Mouse (Mus musculus): ENCODE measurements around the gene Fez2. TPM values are rescaled to one million over a fixed set of nuclear protein-coding genes. Genes with fewer than 3 reads are reported as not detected.
A peak's percentile ranks its signal among the peaks of the same experiment; 100 is the strongest.

The Fez2 gene
- polyA plus RNA-seq, 1 experiment from 2014 or later = 56.9 TPM

GRCm38 (mm10) chr17:78453529-78453928, 35.6 kb upstream of the Fez2 start:
- H3K4me3 ChIP-seq (ENCODE audit: control insufficient read depth in 1 of 2, insufficient read depth in 1 of 2, low read depth in 1 of 2, low read length in 2 of 2) = no peak overlapping the region
- no peaks in the 10 kb centered on the region for H3K36me3 ChIP-seq (ENCODE audit: control insufficient read depth, insufficient read depth, low read length)
- no peaks in the 10 kb centered on the region for H3K9me3 ChIP-seq (ENCODE audit: control insufficient read depth, low read length)
- peaks cover 8 to 9% of the 10 kb centered on the region in 2 experiments; a peak in 3 of 4 replicates for H3K4me1 ChIP-seq (ENCODE audit: control insufficient read depth in 2 of 2, insufficient read depth in 2 of 2, low read length in 2 of 2)
- H3K27ac ChIP-seq (replicated peaks in 1 of 2; ENCODE audit: control insufficient read depth in 1 of 2, insufficient read depth in 1 of 2, low read depth in 2 of 2, low read length in 2 of 2) = no peak overlapping the region
- 86% methylated on average over 5 of the region's 5 CpGs for WGBS
- ATAC-seq (ENCODE audit: insufficient number of reproducible peaks, insufficient read depth, low FRiP score, low read depth) = no peak
- no peaks in the 10 kb centered on the region for H3K27me3 ChIP-seq (ENCODE audit: control insufficient read depth, insufficient read depth, low read length)
- H3K4me2 ChIP-seq (ENCODE audit: low read length) = no peak overlapping the region
- H3K9ac ChIP-seq (ENCODE audit: low read length) = no peak overlapping the region

- Histone ChIP-seq H3K4me3 (ENCODE audit: control insufficient read depth in 1 of 2, insufficient read depth in 1 of 2, low read depth in 1 of 2, low read length in 2 of 2) (no peak overlapping the region), H3K9me3 (ENCODE audit: control insufficient read depth, low read length) (no peaks in the 10 kb centered on the region)
Measured at GRCm38 (mm10) chr17:78451886-78452285, 33.9 kb upstream of the Fez2 start.

GRCm38 (mm10) chr17:78451332-78451793, 33.4 kb upstream of the Fez2 start:
- 33% methylated on average over 7 of the region's 7 CpGs for WGBS
- Histone ChIP-seq H3K36me3 (ENCODE audit: control insufficient read depth, insufficient read depth, low read length) (no peaks in the 10 kb centered on the region), H3K4me1 (ENCODE audit: control insufficient read depth in 2 of 2, insufficient read depth in 2 of 2, low read length in 2 of 2) (peaks cover 8 to 9% of the 10 kb centered on the region in 2 experiments; a peak in 3 of 4 replicates), H3K4me2 (ENCODE audit: low read length) (peak overlapping the region; percentile 21; the same call in 1 of the 2 replicates), H3K9me3 (ENCODE audit: control insufficient read depth, low read length) (no peaks in the 10 kb centered on the region), H3K9ac (ENCODE audit: low read length) (no peak overlapping the region), H3K4me3 (ENCODE audit: control insufficient read depth in 1 of 2, insufficient read depth in 1 of 2, low read depth in 1 of 2, low read length in 2 of 2) (no peak overlapping the region), H3K27me3 (ENCODE audit: control insufficient read depth, insufficient read depth, low read length) (no peaks in the 10 kb centered on the region), H3K27ac (replicated peaks in 1 of 2; ENCODE audit: control insufficient read depth in 1 of 2, insufficient read depth in 1 of 2, low read depth in 2 of 2, low read length in 2 of 2) (peak overlapping the region in 1 of 2 experiments; percentile 45; a peak in 1 of 4 replicates)
- peak; percentile 54; the same call in 1 of the 2 replicates for ATAC-seq (ENCODE audit: insufficient number of reproducible peaks, insufficient read depth, low FRiP score, low read depth)

More at GRCm38 (mm10) chr17:78451886-78452285, 33.9 kb upstream of the Fez2 start:
- no peak for ATAC-seq (ENCODE audit: insufficient number of reproducible peaks, insufficient read depth, low FRiP score, low read depth)
- H3K36me3 ChIP-seq (ENCODE audit: control insufficient read depth, insufficient read depth, low read length) = no peaks in the 10 kb centered on the region
- peak overlapping the region in 1 of 2 experiments; percentile 45; a peak in 1 of 4 replicates for H3K27ac ChIP-seq (replicated peaks in 1 of 2; ENCODE audit: control insufficient read depth in 1 of 2, insufficient read depth in 1 of 2, low read depth in 2 of 2, low read length in 2 of 2)
- WGBS = 83% methylated on average over 6 of the region's 6 CpGs
- no peak overlapping the region for H3K9ac ChIP-seq (ENCODE audit: low read length)
- H3K27me3 ChIP-seq (ENCODE audit: control insufficient read depth, insufficient read depth, low read length) = no peaks in the 10 kb centered on the region
- H3K4me2 ChIP-seq (ENCODE audit: low read length) = no peak overlapping the region
- peaks cover 8 to 9% of the 10 kb centered on the region in 2 experiments; a peak in 3 of 4 replicates for H3K4me1 ChIP-seq (ENCODE audit: control insufficient read depth in 2 of 2, insufficient read depth in 2 of 2, low read length in 2 of 2)

GRCm38 (mm10) chr17:78449635-78450197, 31.8 kb upstream of the Fez2 start:
- no peaks in the 10 kb centered on the region for H3K9me3 ChIP-seq (ENCODE audit: control insufficient read depth, low read length)
- no peaks in the 10 kb centered on the region for H3K27me3 ChIP-seq (ENCODE audit: control insufficient read depth, insufficient read depth, low read length)
- ATAC-seq (ENCODE audit: insufficient number of reproducible peaks, insufficient read depth, low FRiP score, low read depth) = no peak
- no peak overlapping the region for H3K4me2 ChIP-seq (ENCODE audit: low read length)
- peaks cover 8 to 9% of the 10 kb centered on the region in 2 experiments; a peak in 3 of 4 replicates for H3K4me1 ChIP-seq (ENCODE audit: control insufficient read depth in 2 of 2, insufficient read depth in 2 of 2, low read length in 2 of 2)
- 70% methylated on average over 13 of the region's 13 CpGs for WGBS
- H3K27ac ChIP-seq (replicated peaks in 1 of 2; ENCODE audit: control insufficient read depth in 1 of 2, insufficient read depth in 1 of 2, low read depth in 2 of 2, low read length in 2 of 2) = no peak overlapping the region
- no peaks in the 10 kb centered on the region for H3K36me3 ChIP-seq (ENCODE audit: control insufficient read depth, insufficient read depth, low read length)
- H3K9ac ChIP-seq (ENCODE audit: low read length) = no peak overlapping the region
- H3K4me3 ChIP-seq (ENCODE audit: control insufficient read depth in 1 of 2, insufficient read depth in 1 of 2, low read depth in 1 of 2, low read length in 2 of 2) = no peak overlapping the region

- no peak for ATAC-seq (ENCODE audit: insufficient number of reproducible peaks, insufficient read depth, low FRiP score, low read depth)
- Histone ChIP-seq H3K27me3 (ENCODE audit: control insufficient read depth, insufficient read depth, low read length) (no peaks in the 10 kb centered on the region), H3K4me3 (ENCODE audit: control insufficient read depth in 1 of 2, insufficient read depth in 1 of 2, low read depth in 1 of 2, low read length in 2 of 2) (no peak overlapping the region), H3K4me1 (ENCODE audit: control insufficient read depth in 2 of 2, insufficient read depth in 2 of 2, low read length in 2 of 2) (peaks cover 0 to 2% of the 10 kb centered on the region in 2 experiments; a peak in 1 of 4 replicates), H3K27ac (replicated peaks in 1 of 2; ENCODE audit: control insufficient read depth in 1 of 2, insufficient read depth in 1 of 2, low read depth in 2 of 2, low read length in 2 of 2) (no peak overlapping the region), H3K4me2 (ENCODE audit: low read length) (no peak overlapping the region), H3K9ac (ENCODE audit: low read length) (no peak overlapping the region), H3K9me3 (ENCODE audit: control insufficient read depth, low read length) (no peaks in the 10 kb centered on the region), H3K36me3 (ENCODE audit: control insufficient read depth, insufficient read depth, low read length) (no peaks in the 10 kb centered on the region)
- WGBS = 61% methylated on average over 7 of the region's 7 CpGs
Measured at GRCm38 (mm10) chr17:78444826-78445225, 26.9 kb upstream of the Fez2 start.

- 94% methylated on average over 2 of the region's 2 CpGs for WGBS
- Histone ChIP-seq H3K9ac (ENCODE audit: low read length) (no peak overlapping the region), H3K4me3 (ENCODE audit: control insufficient read depth in 1 of 2, insufficient read depth in 1 of 2, low read depth in 1 of 2, low read length in 2 of 2) (no peak overlapping the region), H3K27ac (replicated peaks in 1 of 2; ENCODE audit: control insufficient read depth in 1 of 2, insufficient read depth in 1 of 2, low read depth in 2 of 2, low read length in 2 of 2) (no peak overlapping the region), H3K4me2 (ENCODE audit: low read length) (no peak overlapping the region), H3K4me1 (ENCODE audit: control insufficient read depth in 2 of 2, insufficient read depth in 2 of 2, low read length in 2 of 2) (no peaks in the 10 kb centered on the region), H3K27me3 (ENCODE audit: control insufficient read depth, insufficient read depth, low read length) (no peaks in the 10 kb centered on the region), H3K9me3 (ENCODE audit: control insufficient read depth, low read length) (no peaks in the 10 kb centered on the region), H3K36me3 (ENCODE audit: control insufficient read depth, insufficient read depth, low read length) (no peaks in the 10 kb centered on the region)
- ATAC-seq (ENCODE audit: insufficient number of reproducible peaks, insufficient read depth, low FRiP score, low read depth) = no peak
Measured at GRCm38 (mm10) chr17:78440771-78441170, 22.8 kb upstream of the Fez2 start.

- H3K4me3 ChIP-seq (ENCODE audit: control insufficient read depth in 1 of 2, insufficient read depth in 1 of 2, low read depth in 1 of 2, low read length in 2 of 2) = no peak overlapping the region
- no peaks in the 10 kb centered on the region for H3K4me1 ChIP-seq (ENCODE audit: control insufficient read depth in 2 of 2, insufficient read depth in 2 of 2, low read length in 2 of 2)
- H3K36me3 ChIP-seq (ENCODE audit: control insufficient read depth, insufficient read depth, low read length) = no peaks in the 10 kb centered on the region
- H3K27ac ChIP-seq (replicated peaks in 1 of 2; ENCODE audit: control insufficient read depth in 1 of 2, insufficient read depth in 1 of 2, low read depth in 2 of 2, low read length in 2 of 2) = no peak overlapping the region
- WGBS = 88% methylated on average over 4 of the region's 4 CpGs
- no peak for ATAC-seq (ENCODE audit: insufficient number of reproducible peaks, insufficient read depth, low FRiP score, low read depth)
- H3K9me3 ChIP-seq (ENCODE audit: control insufficient read depth, low read length) = no peaks in the 10 kb centered on the region
- H3K27me3 ChIP-seq (ENCODE audit: control insufficient read depth, insufficient read depth, low read length) = no peaks in the 10 kb centered on the region
- no peak overlapping the region for H3K9ac ChIP-seq (ENCODE audit: low read length)
- no peak overlapping the region for H3K4me2 ChIP-seq (ENCODE audit: low read length)
Measured at GRCm38 (mm10) chr17:78437161-78437560, 19.2 kb upstream of the Fez2 start.

GRCm38 (mm10) chr17:78435661-78436060, 17.7 kb upstream of the Fez2 start:
- Histone ChIP-seq H3K4me3 (ENCODE audit: control insufficient read depth in 1 of 2, insufficient read depth in 1 of 2, low read depth in 1 of 2, low read length in 2 of 2) (no peak overlapping the region), H3K36me3 (ENCODE audit: control insufficient read depth, insufficient read depth, low read length) (no peaks in the 10 kb centered on the region), H3K27me3 (ENCODE audit: control insufficient read depth, insufficient read depth, low read length) (no peaks in the 10 kb centered on the region), H3K4me1 (ENCODE audit: control insufficient read depth in 2 of 2, insufficient read depth in 2 of 2, low read length in 2 of 2) (no peaks in the 10 kb centered on the region), H3K9ac (ENCODE audit: low read length) (no peak overlapping the region), H3K27ac (replicated peaks in 1 of 2; ENCODE audit: control insufficient read depth in 1 of 2, insufficient read depth in 1 of 2, low read depth in 2 of 2, low read length in 2 of 2) (no peak overlapping the region), H3K4me2 (ENCODE audit: low read length) (no peak overlapping the region), H3K9me3 (ENCODE audit: control insufficient read depth, low read length) (no peaks in the 10 kb centered on the region)
- WGBS = 76% methylated on average over 6 of the region's 6 CpGs
- ATAC-seq (ENCODE audit: insufficient number of reproducible peaks, insufficient read depth, low FRiP score, low read depth) = no peak
